Mouse (Mus musculus): ENCODE measurements at regions not wholly inside any gene's neighbourhood (a gene's known extent, or its start where the extent isn't known, plus 50 kb on each side); places are given as distances from the start of the nearest gene placed in this dataset.

DNA sequence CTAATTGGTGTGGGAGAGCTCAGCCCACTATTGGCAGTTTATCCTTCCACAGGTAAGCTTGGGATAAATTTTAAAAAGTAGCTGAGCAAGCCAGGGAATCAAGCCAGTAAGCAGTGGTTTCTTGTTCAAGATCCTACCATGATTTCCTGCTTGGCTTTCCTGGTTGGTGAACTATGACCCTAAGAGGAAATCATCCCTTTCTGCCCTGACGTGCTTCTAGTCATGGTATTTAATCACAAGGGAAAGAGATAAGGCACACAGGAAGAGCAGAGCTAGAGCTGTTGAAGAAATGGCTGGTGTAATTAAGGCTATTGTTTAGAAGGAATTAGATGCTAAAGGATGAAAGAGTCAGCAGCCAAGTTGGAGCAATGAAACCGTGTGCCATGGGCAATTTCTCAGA lies 648.3 kb upstream of the Tbl1xr1 start:
- TF ChIP-seq CTCF (IDR thresholded peaks at IDR 0.05; ENCODE audit: low read depth) (no peak), EP300 (IDR thresholded peaks at IDR 0.05; ENCODE audit: low read depth) (no peak)

All from liver, embryonic 14.5 days (tissue).